Mouse (Mus musculus) right cerebral cortex, postnatal 4 days (tissue): ENCODE data around the gene Slc26a10.

Experiments
- DNase-seq: peaks from one replicate; pipeline ENCODE4 v3.0.0-alpha.2; 2022

The Slc26a10 gene

GRCm38 (mm10) chr10:127126579-127126978 is 53.9 kb downstream of the Slc26a10 start:
- DNase-seq: no peak

GRCm38 (mm10) chr10:127125210-127126001 is 55.0 kb downstream of the Slc26a10 start:
- no peak for DNase-seq

GRCm38 (mm10) chr10:127123436-127123805 is 57.0 kb downstream of the Slc26a10 start:
- peak; percentile 73 for DNase-seq

GRCm38 (mm10) chr10:127122784-127123435 is 57.5 kb downstream of the Slc26a10 start:
- peak; percentile 31 for DNase-seq

- no peak for DNase-seq
Observed at GRCm38 (mm10) chr10:127122018-127122417, 58.4 kb downstream of the Slc26a10 start.
